Comparison of ENCODE assay signal across 8 mouse cellular contexts in genomic region chr15:59197455-59198391, GRCm38 (mm10).
DNase-seq lines count a peak whose midpoint lies in the region; ATAC-seq lines count a peak whose summit lies in the region.

No protein-coding gene starts in this region.

- no peaks in the 10 kb centered on the region for H3K9me3 ChIP-seq in embryonic facial prominence, embryonic 15.5 days (replicated peaks)
- no peaks in the 10 kb centered on the region for H3K9me3 ChIP-seq in midbrain, embryonic 10.5 days (replicated peaks)

- peak; percentile 59; the same call in 1 of the 2 replicates for ATAC-seq in embryonic facial prominence, embryonic 15.5 days (ENCODE audit: insufficient number of reproducible peaks, low FRiP score, low TSS enrichment, low read depth)

- no peak overlapping the region for H3K9ac ChIP-seq in embryonic facial prominence, embryonic 15.5 days

- DNase-seq in cerebellum, postnatal 10 days: peak; percentile 54
- no peak for DNase-seq in cerebellum, adult 11-12 months
- DNase-seq in heart, postnatal 10 days: peak; percentile 83 to 88
- DNase-seq in kidney, postnatal 36 days: peak; percentile 81 to 93
- peak; percentile 44 for DNase-seq in midbrain, embryonic 10.5 days (ENCODE audit: low spot score)
- DNase-seq in testis, postnatal 14 days (ENCODE audit: low spot score): peak; percentile 60
- DNase-seq in B cell, adult 2 months: no peak

- peak overlapping the region; percentile 84 for H3K27ac ChIP-seq in embryonic facial prominence, embryonic 15.5 days (replicated peaks)
- H3K27ac ChIP-seq in midbrain, embryonic 10.5 days (replicated peaks): peak overlapping the region; percentile 81

- 15% methylated on average over 7 of the region's 7 CpGs for WGBS in embryonic facial prominence, embryonic 15.5 days
- WGBS in midbrain, embryonic 10.5 days: 26% methylated on average over 7 of the region's 7 CpGs

- H3K27me3 ChIP-seq in embryonic facial prominence, embryonic 15.5 days: no peaks in the 10 kb centered on the region
- peaks cover 6% of the 10 kb centered on the region; the same call in 1 of the 2 replicates for H3K27me3 ChIP-seq in midbrain, embryonic 10.5 days (ENCODE audit: low read depth, poor library complexity, severe bottlenecking)

- no peaks in the 10 kb centered on the region for H3K36me3 ChIP-seq in embryonic facial prominence, embryonic 15.5 days
- H3K36me3 ChIP-seq in midbrain, embryonic 10.5 days: no peaks in the 10 kb centered on the region

- intact Hi-C loops in heart, postnatal 10 days (cut with DNase I): loop anchor here (2.0 to 5.0 kb wide), 2 partner anchors 65 to 117 kb away; no protein-coding TSS in a partner anchor

- H3K4me2 ChIP-seq in embryonic facial prominence, embryonic 15.5 days (replicated peaks): 0 out of 2 replicates have a peak overlapping the region, but pooled peaks have one; percentile 2

- no peak overlapping the region for H3K4me3 ChIP-seq in embryonic facial prominence, embryonic 15.5 days (replicated peaks)
- peak overlapping the region; percentile 18 for H3K4me3 ChIP-seq in midbrain, embryonic 10.5 days

- H3K4me1 ChIP-seq in embryonic facial prominence, embryonic 15.5 days: peaks cover 25% of the 10 kb centered on the region
- peaks cover 37% of the 10 kb centered on the region for H3K4me1 ChIP-seq in midbrain, embryonic 10.5 days

Comparison
In these comparisons a context has a peak if more than half of its experiments do, and no peak if none do; other contexts are left out.
1. DNase-seq: peak in cerebellum, postnatal 10 days (2 of 2), heart, postnatal 10 days (2 of 2), kidney, postnatal 36 days (2 of 2), midbrain, embryonic 10.5 days (single experiment) and testis, postnatal 14 days (single experiment); none in cerebellum, adult 11-12 months (single experiment) and B cell, adult 2 months (0 of 2).